Comparison of ENCODE assay signal across 8 mouse cellular contexts in genomic region chr12:102420168-102420890, GRCm38 (mm10). TPM values are rescaled to one million over a fixed set of nuclear protein-coding genes. Genes with fewer than 3 reads are reported as not detected.
DNase-seq lines count a peak whose midpoint lies in the region; ATAC-seq and TF ChIP-seq lines count a peak whose summit lies in the region.
"Had no signal": no experiment of that assay in that cellular context is flagged by ENCODE, and none has a peak within 500 bp of the region (broad histone marks: within the 10 kb centered on the region; RNA-seq: fewer than 3 reads in every experiment).

No protein-coding gene starts in this region.

- no peak overlapping the region for H3K9ac ChIP-seq in intestine, embryonic 14.5 days (ENCODE audit: low read length)
- no peak overlapping the region for H3K9ac ChIP-seq in intestine, postnatal 0 days (ENCODE audit: low read depth, low read length)
- H3K9ac ChIP-seq in midbrain, embryonic 16.5 days (ENCODE audit: low read depth, low read length): no peak overlapping the region

- intact Hi-C loops in gastrocnemius, postnatal 14 days (cut with DNase I; ENCODE audit: low total_unique reads): no loop called here

- no peak overlapping the region for H3K4me3 ChIP-seq in intestine, embryonic 14.5 days (ENCODE audit: low read depth, low read length)
- H3K4me3 ChIP-seq in intestine, postnatal 0 days (ENCODE audit: low read depth, low read length): no peak overlapping the region
- peak overlapping the region; percentile 2 for H3K4me3 ChIP-seq in kidney, adult 2 months (ENCODE audit: insufficient read depth, low read depth, low read length)
- H3K4me3 ChIP-seq in macrophage (ENCODE audit: inconsistent target): no peak overlapping the region
- no peak overlapping the region for H3K4me3 ChIP-seq in midbrain, embryonic 16.5 days (ENCODE audit: low read depth, low read length)

- no peaks in the 10 kb centered on the region for H3K27me3 ChIP-seq in intestine, embryonic 14.5 days (replicated peaks; ENCODE audit: control insufficient read depth, insufficient read depth, low read length)
- no peaks in the 10 kb centered on the region for H3K27me3 ChIP-seq in intestine, postnatal 0 days (replicated peaks; ENCODE audit: control insufficient read depth, insufficient read depth, low read length)
- H3K27me3 ChIP-seq in kidney, adult 2 months (replicated peaks; ENCODE audit: control insufficient read depth, insufficient read depth, low read length): no peaks in the 10 kb centered on the region
- H3K27me3 ChIP-seq in midbrain, embryonic 16.5 days (ENCODE audit: control insufficient read depth, insufficient read depth, low read depth, low read length): no peaks in the 10 kb centered on the region

- no peak overlapping the region for H3K4me2 ChIP-seq in intestine, embryonic 14.5 days (ENCODE audit: low read length)
- H3K4me2 ChIP-seq in intestine, postnatal 0 days (replicated peaks; ENCODE audit: low read depth): no peak overlapping the region
- no peak overlapping the region for H3K4me2 ChIP-seq in midbrain, embryonic 16.5 days (ENCODE audit: low read length)

- ATAC-seq in intestine, embryonic 14.5 days (replicated peaks; ENCODE audit: low FRiP score, low TSS enrichment, low read depth): 0 out of 2 replicates have a peak, but pooled peaks have one; percentile 25
- no peak for ATAC-seq in intestine, postnatal 0 days
- peak; percentile 59 for ATAC-seq in common myeloid progenitor, adult 5-6 weeks (replicated peaks; ENCODE audit: low read depth, poor library complexity, severe bottlenecking)
- ATAC-seq in midbrain, embryonic 16.5 days: no peak

- H3K27ac ChIP-seq in intestine, embryonic 14.5 days (ENCODE audit: low read depth): no peak overlapping the region
- H3K27ac ChIP-seq in intestine, postnatal 0 days (ENCODE audit: low read depth, low read length): no peak overlapping the region
- H3K27ac ChIP-seq in kidney, adult 2 months (ENCODE audit: insufficient read depth, low read depth, low read length): peak overlapping the region; percentile 70
- H3K27ac ChIP-seq in macrophage: peak overlapping the region; percentile 96
- no peak overlapping the region for H3K27ac ChIP-seq in midbrain, embryonic 16.5 days (ENCODE audit: low read length)

- WGBS in intestine, embryonic 14.5 days: 70% methylated on average over 10 of the region's 10 CpGs
- 53% methylated on average over 10 of the region's 10 CpGs for WGBS in intestine, postnatal 0 days
- 42% methylated on average over 10 of the region's 10 CpGs for WGBS in kidney, adult 2 months
- 78% methylated on average over 10 of the region's 10 CpGs for WGBS in macrophage (ENCODE audit: missing documents)
- 92% methylated on average over 10 of the region's 10 CpGs for WGBS in midbrain, embryonic 16.5 days

- TF ChIP-seq POLR2A in kidney, adult 2 months (IDR thresholded peaks at IDR 0.05; ENCODE audit: low read depth, low read length): no peak

- no peak for TF ChIP-seq CTCF in intestine, postnatal 0 days (IDR thresholded peaks at IDR 0.05; ENCODE audit: low read depth)
- TF ChIP-seq CTCF in kidney, adult 2 months (conservative IDR thresholded peaks at IDR 0.05; ENCODE audit: insufficient read depth, insufficient read length, low read depth, low read length): no peak

- 0 out of 2 replicates have a peak, but pooled peaks cover 4% of the 10 kb centered on the region for H3K36me3 ChIP-seq in intestine, embryonic 14.5 days (ENCODE audit: control insufficient read depth, insufficient read depth, low read length)
- no peaks in the 10 kb centered on the region; the same call in 1 of the 2 replicates for H3K36me3 ChIP-seq in intestine, postnatal 0 days (ENCODE audit: control insufficient read depth, insufficient read depth)
- 0 out of 2 replicates have a peak, but pooled peaks cover 4% of the 10 kb centered on the region for H3K36me3 ChIP-seq in kidney, adult 2 months (ENCODE audit: control insufficient read depth, insufficient read depth, low read length)
- peaks cover 84% of the 10 kb centered on the region for H3K36me3 ChIP-seq in macrophage (ENCODE audit: inconsistent target)
- H3K36me3 ChIP-seq in midbrain, embryonic 16.5 days (ENCODE audit: control insufficient read depth, insufficient read depth, low read length): peaks cover 8% of the 10 kb centered on the region

- no peaks in the 10 kb centered on the region for H3K9me3 ChIP-seq in intestine, embryonic 14.5 days (ENCODE audit: control insufficient read depth, low read length)
- no peaks in the 10 kb centered on the region for H3K9me3 ChIP-seq in intestine, postnatal 0 days (ENCODE audit: control insufficient read depth)
- no peaks in the 10 kb centered on the region for H3K9me3 ChIP-seq in midbrain, embryonic 16.5 days (replicated peaks; ENCODE audit: control insufficient read depth, low read length, poor library complexity, severe bottlenecking)

- H3K79me2 ChIP-seq in macrophage (ENCODE audit: inconsistent target): peaks cover 100% of the 10 kb centered on the region

- H3K4me1 ChIP-seq in intestine, embryonic 14.5 days (replicated peaks; ENCODE audit: control insufficient read depth, insufficient read depth, low read length): no peaks in the 10 kb centered on the region
- H3K4me1 ChIP-seq in intestine, postnatal 0 days (replicated peaks; ENCODE audit: control insufficient read depth, insufficient read depth, low read length): 0 out of 2 replicates have a peak, but pooled peaks cover 6% of the 10 kb centered on the region
- peaks cover 33% of the 10 kb centered on the region; the same call in 1 of the 2 replicates for H3K4me1 ChIP-seq in kidney, adult 2 months (ENCODE audit: control insufficient read depth, insufficient read depth, low read length)
- H3K4me1 ChIP-seq in midbrain, embryonic 16.5 days (ENCODE audit: control insufficient read depth, insufficient read depth, low read length): no peaks in the 10 kb centered on the region; the same call in 1 of the 2 replicates

- DNase-seq in intestine, embryonic 14.5 days (ENCODE audit: low spot score): no peak
- DNase-seq in kidney, adult 2 months: peak; percentile 88
- no peak for DNase-seq in gastrocnemius, postnatal 14 days
- DNase-seq: lung, adult 18-20 months had no signal

RNA-seq across cellular contexts. Expression of gene Lgmn, which starts 19.3 kb away (rescaled TPM):
- 79.6 and 82.7 TPM in 2 replicates for polyA plus RNA-seq in intestine, embryonic 14.5 days (2014; fragmentation: Nextera tagmentation; extraction: Ambion mirVana)
- 1,340 and 1,424 TPM in 2 replicates for polyA plus RNA-seq in intestine, postnatal 0 days (2015; fragmentation: Nextera tagmentation; extraction: Ambion mirVana)
- 2.0 and 2.1 TPM in 2 replicates for total RNA-seq in common myeloid progenitor, adult 5-6 weeks (2017)
- polyA plus RNA-seq in kidney, adult 2 months (2012; rRNA removed): 1,163 and 1,191 TPM in 2 replicates
- 100 to 1,000 TPM in 25 of 26 experiments, 10 to 100 TPM in 1; 88.6 to 854 (median 496) TPM for total RNA-seq in macrophage (2018; cell fraction: chromatin; rRNA removed)
- total RNA-seq in macrophage (2018; cell fraction: cytosol; rRNA removed): 1,000 to 10,000 TPM; 1,640 to 2,709 (median 2,101) TPM
- total RNA-seq in macrophage (2018; cell fraction: nucleus; rRNA removed): 1,000 to 10,000 TPM in 25 of 26 experiments, 100 to 1,000 TPM in 1; 456 to 3,671 (median 2,465) TPM
- polyA plus RNA-seq in macrophage (2018): 1,992 to 3,134 TPM (median 2,166 TPM) in 3 replicates
- 90.3 and 108 TPM in 2 replicates for polyA plus RNA-seq in midbrain, embryonic 16.5 days (2015; fragmentation: Nextera tagmentation; extraction: Ambion mirVana)
- 10 to 100 TPM; 51.2 to 64.3 TPM for total RNA-seq in gastrocnemius, postnatal 14 days (2021)

RNA-seq across cellular contexts. Expression of gene Golga5, which starts 48.6 kb away (rescaled TPM):
- polyA plus RNA-seq in intestine, embryonic 14.5 days (2014; fragmentation: Nextera tagmentation; extraction: Ambion mirVana): 31.5 and 35.2 TPM in 2 replicates
- polyA plus RNA-seq in intestine, postnatal 0 days (2015; fragmentation: Nextera tagmentation; extraction: Ambion mirVana): 36.1 and 36.7 TPM in 2 replicates
- 76.9 and 81.0 TPM in 2 replicates for total RNA-seq in common myeloid progenitor, adult 5-6 weeks (2017)
- 12.8 and 14.8 TPM in 2 replicates for polyA plus RNA-seq in kidney, adult 2 months (2012; rRNA removed)
- total RNA-seq in macrophage (2018; cell fraction: chromatin; rRNA removed): 10 to 100 TPM; 22.0 to 67.7 (median 45.9) TPM
- total RNA-seq in macrophage (2018; cell fraction: cytosol; rRNA removed): 10 to 100 TPM; 16.6 to 31.3 (median 26.2) TPM
- total RNA-seq in macrophage (2018; cell fraction: nucleus; rRNA removed): 10 to 100 TPM; 19.4 to 41.1 (median 29.3) TPM
- polyA plus RNA-seq in macrophage (2018): 27.9 to 40.8 TPM (median 29.5 TPM) in 3 replicates
- polyA plus RNA-seq in midbrain, embryonic 16.5 days (2015; fragmentation: Nextera tagmentation; extraction: Ambion mirVana): 28.0 and 28.6 TPM in 2 replicates
- 10 to 100 TPM; 19.8 to 23.2 TPM for total RNA-seq in gastrocnemius, postnatal 14 days (2021)

Comparison
In these comparisons a context has a peak if more than half of its experiments do, and no peak if none do; other contexts are left out.
1. ATAC-seq: peak in intestine, embryonic 14.5 days (single experiment) and common myeloid progenitor, adult 5-6 weeks (single experiment); none in intestine, postnatal 0 days (single experiment) and midbrain, embryonic 16.5 days (single experiment).
2. RNA of gene Lgmn, which starts 19.3 kb away (polyA plus RNA-seq): 1,992 to 3,134 TPM in macrophage, 1,340 to 1,424 TPM in intestine, postnatal 0 days and 1,163 to 1,191 TPM in kidney, adult 2 months; 90.3 to 108 TPM in midbrain, embryonic 16.5 days and 79.6 to 82.7 TPM in intestine, embryonic 14.5 days; every median in the first group is over 10 times any median in the second.
3. H3K27ac ChIP-seq: peak in kidney, adult 2 months (single experiment) and macrophage (single experiment); none in intestine, embryonic 14.5 days (single experiment), intestine, postnatal 0 days (single experiment) and midbrain, embryonic 16.5 days (single experiment).